Mouse (Mus musculus) limb, embryonic 15.5 days (tissue): ENCODE results near the gene Otop3. TPM values are rescaled to one million over a fixed set of nuclear protein-coding genes. Genes with fewer than 3 reads are reported as not detected.

Experiments
- ATAC-seq: fragments of 200-750 bp; cut with Nextera tagmentation; 2 replicates; pipeline ENCODE4 v1.8.0; 2017; ENCODE audit warnings: low read depth, moderate TSS enrichment; ENCODE audit not compliant: insufficient number of reproducible peaks, low FRiP score, low TSS enrichment
- H3K27ac ChIP-seq: fragments of 300-500 bp; sonication (generic); 2 replicates; pipeline ENCODE4 v1.5.1; 2015; ENCODE audit warnings: moderate library complexity, mild to moderate bottlenecking, inconsistent platforms
- H3K27me3 ChIP-seq: fragments of 300-500 bp; sonication (generic); 2 replicates; pipeline ENCODE4 v1.6.1; 2015; ENCODE audit warnings: inconsistent platforms
- H3K36me3 ChIP-seq: fragments of 300-500 bp; sonication (generic); 2 replicates; pipeline ENCODE4 v1.6.1; 2015; ENCODE audit warnings: inconsistent platforms
- H3K4me1 ChIP-seq: fragments of 300-500 bp; sonication (generic); 2 replicates; pipeline ENCODE4 v1.6.1; 2015; ENCODE audit warnings: inconsistent platforms
- H3K4me2 ChIP-seq: fragments of 300-500 bp; sonication (generic); 2 replicates; pipeline ENCODE4 v1.6.1; 2015; ENCODE audit warnings: mild to moderate bottlenecking, inconsistent platforms
- H3K4me3 ChIP-seq: fragments of 300-500 bp; sonication (generic); 2 replicates; pipeline ENCODE4 v1.5.1; 2015; ENCODE audit warnings: mild to moderate bottlenecking, inconsistent platforms
- H3K9ac ChIP-seq: fragments of 300-500 bp; sonication (generic); 2 replicates; pipeline ENCODE4 v1.6.1; 2015; ENCODE audit warnings: inconsistent platforms
- H3K9me3 ChIP-seq: fragments of 300-500 bp; sonication (generic); 2 replicates; pipeline ENCODE4 v1.6.1; 2016; ENCODE audit warnings: inconsistent platforms
- WGBS: fragments of 180-500 bp; shearing (Covaris S2); methylation state at CpG from one replicate; pipeline ENCODE4 v1.1.7; 2015; 5-methylcytosine and 5-hydroxymethylcytosine counted together
- polyA plus RNA-seq: library from polyadenylated mRNA; unstranded; fragments of >200 nt; fragmentation: Nextera tagmentation; extraction: Ambion mirVana; gene quantifications from 2 replicates; pipeline ENCODE4 v1.2.1, GENCODE M21; 2015

Otop3 gene
- polyA plus RNA-seq, 1 experiment from 2014 or later: 0.10 TPM

- no peak for ATAC-seq
- Histone ChIP-seq H3K4me1 (peaks cover 13% of the 10 kb centered on the region), H3K9ac (no peak overlapping the region), H3K4me3 (no peak overlapping the region), H3K4me2 (no peak overlapping the region), H3K9me3 (no peaks in the 10 kb centered on the region), H3K27ac (no peak overlapping the region), H3K27me3 (peaks cover 100% of the 10 kb centered on the region), H3K36me3 (no peaks in the 10 kb centered on the region)
- whole genome bisulfite sequencing: 8% methylated on average over 18 of the region's 18 CpGs
Observed at GRCm38 (mm10) chr11:115319704-115320383, 14.7 kb upstream of the Otop3 start.

- ATAC-seq: no peak
- WGBS: 6% methylated on average over 35 of the region's 35 CpGs
- Histone ChIP-seq H3K4me2 (0 out of 2 replicates have a peak within 1 kb of the TSS, but pooled peaks have one; percentile 10), H3K9ac (no peak within 1 kb of the TSS), H3K4me3 (no peak within 1 kb of the TSS), H3K4me1 (peaks cover 13% of the 10 kb centered on the region), H3K9me3 (no peaks in the 10 kb centered on the region), H3K27ac (no peak within 1 kb of the TSS), H3K27me3 (peaks cover 94% of the 10 kb centered on the region), H3K36me3 (no peaks in the 10 kb centered on the region)
Observed at GRCm38 (mm10) chr11:115321906-115322693, 12.4 kb upstream of the Otop3 start, which contains the start of gene Ush1g. Gene Ush1g (minus strand): TSS chr11:115322041.

GRCm38 (mm10) chr11:115323354-115323753 is 11.2 kb upstream of the Otop3 start:
- Histone ChIP-seq H3K9me3 (no peaks in the 10 kb centered on the region), H3K27me3 (peaks cover 81% of the 10 kb centered on the region), H3K4me3 (no peak overlapping the region), H3K4me2 (no peak overlapping the region), H3K4me1 (peaks cover 12% of the 10 kb centered on the region), H3K36me3 (no peaks in the 10 kb centered on the region), H3K27ac (no peak overlapping the region), H3K9ac (no peak overlapping the region)
- no peak for ATAC-seq
- WGBS: 14% methylated on average over 32 of the region's 32 CpGs

- WGBS: 42% methylated on average over 7 of the region's 7 CpGs
- Histone ChIP-seq H3K27me3 (peaks cover 68% of the 10 kb centered on the region), H3K9me3 (no peaks in the 10 kb centered on the region), H3K36me3 (no peaks in the 10 kb centered on the region), H3K4me3 (no peak overlapping the region), H3K4me1 (peaks cover 4% of the 10 kb centered on the region), H3K9ac (no peak overlapping the region), H3K27ac (no peak overlapping the region), H3K4me2 (no peak overlapping the region)
- no peak for ATAC-seq
Observed at GRCm38 (mm10) chr11:115326730-115327129, 7.8 kb upstream of the Otop3 start.

- Histone ChIP-seq H3K4me1 (peaks cover under 1% of the 10 kb centered on the region), H3K27ac (no peak overlapping the region), H3K4me3 (no peak overlapping the region), H3K9ac (no peak overlapping the region), H3K27me3 (peaks cover 67% of the 10 kb centered on the region), H3K36me3 (no peaks in the 10 kb centered on the region), H3K4me2 (no peak overlapping the region), H3K9me3 (no peaks in the 10 kb centered on the region)
- 75% methylated on average over 15 of the region's 15 CpGs for WGBS
- ATAC-seq: no peak
Observed at GRCm38 (mm10) chr11:115329339-115329738, 5.2 kb upstream of the Otop3 start.

- 60% methylated on average over 12 of the region's 12 CpGs for WGBS
- no peak for ATAC-seq
Observed at GRCm38 (mm10) chr11:115335223-115335622, 692 bp downstream of the Otop3 start.

GRCm38 (mm10) chr11:115336115-115336514 is 1.6 kb downstream of the Otop3 start:
- Histone ChIP-seq H3K4me1 (peaks cover 10% of the 10 kb centered on the region), H3K27ac (no peak overlapping the region), H3K9me3 (no peaks in the 10 kb centered on the region), H3K36me3 (no peaks in the 10 kb centered on the region), H3K4me2 (no peak overlapping the region), H3K9ac (no peak overlapping the region), H3K4me3 (no peak overlapping the region), H3K27me3 (peaks cover 88% of the 10 kb centered on the region)
- 12% methylated on average over 6 of the region's 6 CpGs for WGBS
- ATAC-seq: no peak

More at GRCm38 (mm10) chr11:115335223-115335622, 692 bp downstream of the Otop3 start:
- Histone ChIP-seq H3K4me2 (no peak overlapping the region), H3K27me3 (peaks cover 89% of the 10 kb centered on the region), H3K4me3 (no peak overlapping the region), H3K9ac (no peak overlapping the region), H3K36me3 (no peaks in the 10 kb centered on the region), H3K9me3 (no peaks in the 10 kb centered on the region), H3K27ac (no peak overlapping the region), H3K4me1 (peaks cover 10% of the 10 kb centered on the region)

GRCm38 (mm10) chr11:115337350-115337749 is 2.8 kb downstream of the Otop3 start:
- Histone ChIP-seq H3K4me3 (no peak overlapping the region), H3K9ac (no peak overlapping the region), H3K4me2 (no peak overlapping the region), H3K9me3 (no peaks in the 10 kb centered on the region), H3K4me1 (peaks cover 10% of the 10 kb centered on the region), H3K27me3 (peaks cover 77% of the 10 kb centered on the region), H3K27ac (no peak overlapping the region), H3K36me3 (no peaks in the 10 kb centered on the region)
- no peak for ATAC-seq
- WGBS: 35% methylated on average over 3 of the region's 3 CpGs

GRCm38 (mm10) chr11:115337826-115338225 is 3.3 kb downstream of the Otop3 start:
- H3K4me2 ChIP-seq: no peak overlapping the region
- no peak for ATAC-seq
- peaks cover 72% of the 10 kb centered on the region for H3K27me3 ChIP-seq
- H3K36me3 ChIP-seq: no peaks in the 10 kb centered on the region
- H3K27ac ChIP-seq: no peak overlapping the region
- 63% methylated on average over 1 of the region's 1 CpGs for WGBS
- H3K9ac ChIP-seq: no peak overlapping the region
- no peaks in the 10 kb centered on the region for H3K9me3 ChIP-seq
- no peak overlapping the region for H3K4me3 ChIP-seq
- peaks cover 10% of the 10 kb centered on the region for H3K4me1 ChIP-seq

GRCm38 (mm10) chr11:115341246-115341645 is 6.7 kb downstream of the Otop3 start:
- Histone ChIP-seq H3K4me2 (no peak overlapping the region), H3K4me3 (no peak overlapping the region), H3K36me3 (no peaks in the 10 kb centered on the region), H3K27ac (no peak overlapping the region), H3K9ac (no peak overlapping the region), H3K9me3 (no peaks in the 10 kb centered on the region), H3K27me3 (peaks cover 55% of the 10 kb centered on the region), H3K4me1 (peaks cover 14% of the 10 kb centered on the region)
- no peak for ATAC-seq
- 70% methylated on average over 2 of the region's 2 CpGs for WGBS

GRCm38 (mm10) chr11:115341866-115342265 is 7.3 kb downstream of the Otop3 start:
- Histone ChIP-seq H3K4me1 (peaks cover 20% of the 10 kb centered on the region), H3K9ac (no peak overlapping the region), H3K9me3 (no peaks in the 10 kb centered on the region), H3K27me3 (peaks cover 53% of the 10 kb centered on the region), H3K4me2 (no peak overlapping the region), H3K4me3 (no peak overlapping the region), H3K36me3 (no peaks in the 10 kb centered on the region), H3K27ac (no peak overlapping the region)
- no peak for ATAC-seq
- 67% methylated on average over 6 of the region's 6 CpGs for WGBS

- H3K27ac ChIP-seq: no peak overlapping the region
- WGBS: 11% methylated on average over 12 of the region's 12 CpGs
Observed at GRCm38 (mm10) chr11:115344967-115345366, 10.4 kb downstream of the Otop3 start.

More at GRCm38 (mm10) chr11:115344967-115345366, 10.4 kb downstream of the Otop3 start:
- H3K4me1 ChIP-seq: peaks cover 31% of the 10 kb centered on the region
- no peak overlapping the region for H3K4me2 ChIP-seq
- no peak overlapping the region for H3K9ac ChIP-seq
- H3K36me3 ChIP-seq: no peaks in the 10 kb centered on the region
- H3K9me3 ChIP-seq: no peaks in the 10 kb centered on the region
- H3K27me3 ChIP-seq: peaks cover 42% of the 10 kb centered on the region
- no peak for ATAC-seq
- no peak overlapping the region for H3K4me3 ChIP-seq
